ENCODE assay signal across 15 mouse cellular contexts in genomic region chr9:116923151-116923550, GRCm38 (mm10).
DNase-seq lines count a peak whose midpoint lies in the region; ATAC-seq and TF ChIP-seq lines count a peak whose summit lies in the region.
"Had no signal": no experiment of that assay in that cellular context is flagged by ENCODE, and none has a peak within 500 bp of the region (broad histone marks: within the 10 kb centered on the region; RNA-seq: fewer than 3 reads in every experiment).

No protein-coding gene starts in this region.

- no peaks in the 10 kb centered on the region for H3K36me3 ChIP-seq in kidney, adult 2 months (ENCODE audit: control insufficient read depth, insufficient read depth, low read length)
- peaks cover 6% of the 10 kb centered on the region; the same call in 1 of the 2 replicates for H3K36me3 ChIP-seq in kidney, embryonic 15.5 days
- H3K36me3 ChIP-seq in embryonic facial prominence, embryonic 15.5 days: no peaks in the 10 kb centered on the region
- peaks cover 5% of the 10 kb centered on the region; the same call in 1 of the 2 replicates for H3K36me3 ChIP-seq in limb, embryonic 13.5 days

- no peak overlapping the region for H3K4me3 ChIP-seq in kidney, adult 2 months (ENCODE audit: insufficient read depth, low read depth, low read length)
- H3K4me3 ChIP-seq in kidney, embryonic 15.5 days (replicated peaks): no peak overlapping the region
- H3K4me3 ChIP-seq in embryonic facial prominence, embryonic 15.5 days (replicated peaks): no peak overlapping the region
- no peak overlapping the region for H3K4me3 ChIP-seq in limb, embryonic 13.5 days

- ATAC-seq in kidney, embryonic 15.5 days (replicated peaks; ENCODE audit: low FRiP score): no peak
- ATAC-seq in embryonic facial prominence, embryonic 15.5 days (ENCODE audit: insufficient number of reproducible peaks, low FRiP score, low TSS enrichment, low read depth): no peak
- ATAC-seq in limb, embryonic 13.5 days (ENCODE audit: low FRiP score, low read depth): no peak
- ATAC-seq: midbrain, embryonic 16.5 days had no signal

- no peak overlapping the region for H3K4me2 ChIP-seq in kidney, embryonic 15.5 days
- H3K4me2 ChIP-seq in embryonic facial prominence, embryonic 15.5 days (replicated peaks): no peak overlapping the region; the same call in 1 of the 2 replicates
- peak overlapping the region; percentile 27; the same call in 1 of the 2 replicates for H3K4me2 ChIP-seq in limb, embryonic 13.5 days (replicated peaks)
- H3K4me2 ChIP-seq: heart, embryonic 11.5 days had no signal

- WGBS in kidney, adult 2 months: 68% methylated on average over 8 of the region's 8 CpGs
- WGBS in kidney, embryonic 15.5 days: 72% methylated on average over 8 of the region's 8 CpGs
- 48% methylated on average over 8 of the region's 8 CpGs for WGBS in embryonic facial prominence, embryonic 15.5 days
- 26% methylated on average over 8 of the region's 8 CpGs for WGBS in limb, embryonic 13.5 days

- no peak overlapping the region for H3K9ac ChIP-seq in kidney, embryonic 15.5 days
- H3K9ac ChIP-seq in embryonic facial prominence, embryonic 15.5 days: no peak overlapping the region
- H3K9ac ChIP-seq in limb, embryonic 13.5 days: no peak overlapping the region; the same call in 1 of the 2 replicates

- H3K9me3 ChIP-seq in kidney, embryonic 15.5 days (replicated peaks): no peaks in the 10 kb centered on the region
- no peaks in the 10 kb centered on the region for H3K9me3 ChIP-seq in embryonic facial prominence, embryonic 15.5 days (replicated peaks)
- no peaks in the 10 kb centered on the region for H3K9me3 ChIP-seq in limb, embryonic 13.5 days

- no peaks in the 10 kb centered on the region for H3K27me3 ChIP-seq in kidney, adult 2 months (replicated peaks; ENCODE audit: control insufficient read depth, insufficient read depth, low read length)
- H3K27me3 ChIP-seq in kidney, embryonic 15.5 days: no peaks in the 10 kb centered on the region
- no peaks in the 10 kb centered on the region for H3K27me3 ChIP-seq in embryonic facial prominence, embryonic 15.5 days
- no peaks in the 10 kb centered on the region for H3K27me3 ChIP-seq in limb, embryonic 13.5 days

- no peak for TF ChIP-seq POLR2A in kidney, adult 2 months (IDR thresholded peaks at IDR 0.05; ENCODE audit: low read depth, low read length)

- no peaks in the 10 kb centered on the region for H3K4me1 ChIP-seq in kidney, adult 2 months (ENCODE audit: control insufficient read depth, insufficient read depth, low read length)
- H3K4me1 ChIP-seq in kidney, embryonic 15.5 days: peaks cover 6% of the 10 kb centered on the region; the same call in 1 of the 2 replicates
- H3K4me1 ChIP-seq in embryonic facial prominence, embryonic 15.5 days: peaks cover 34% of the 10 kb centered on the region
- H3K4me1 ChIP-seq in limb, embryonic 13.5 days: peaks cover 39% of the 10 kb centered on the region

- TF ChIP-seq CTCF in kidney, adult 2 months (conservative IDR thresholded peaks at IDR 0.05; ENCODE audit: insufficient read depth, insufficient read length, low read depth, low read length): no peak

- no peak overlapping the region for H3K27ac ChIP-seq in kidney, adult 2 months (ENCODE audit: insufficient read depth, low read depth, low read length)
- no peak overlapping the region for H3K27ac ChIP-seq in kidney, embryonic 15.5 days
- H3K27ac ChIP-seq in embryonic facial prominence, embryonic 15.5 days (replicated peaks): 0 out of 2 replicates have a peak overlapping the region, but pooled peaks have one; percentile 13
- H3K27ac ChIP-seq in limb, embryonic 13.5 days: 0 out of 2 replicates have a peak overlapping the region, but pooled peaks have one; percentile 10

- peak; percentile 16 for DNase-seq in kidney, adult 2 months
- DNase-seq in gastrocnemius, postnatal 10 days: peak; percentile 48
- no peak for DNase-seq in yolk sac, embryonic 10.5 days (ENCODE audit: low spot score)
- no peak for DNase-seq in urinary bladder, postnatal 10 days (ENCODE audit: low spot score)
- DNase-seq: kidney, adult 8-10 months; kidney, postnatal 25 days; liver; lung, postnatal 36 days; right cerebral cortex, postnatal 25 days; thymus, postnatal 14 days had no signal

Comparison
In these comparisons a context has a peak if more than half of its experiments do, and no peak if none do; other contexts are left out.
1. DNase-seq: peak in kidney, adult 2 months (single experiment) and gastrocnemius, postnatal 10 days (single experiment); none in yolk sac, embryonic 10.5 days (single experiment) and urinary bladder, postnatal 10 days (single experiment).
2. H3K27ac ChIP-seq: peak in embryonic facial prominence, embryonic 15.5 days (single experiment) and limb, embryonic 13.5 days (single experiment); none in kidney, adult 2 months (single experiment) and kidney, embryonic 15.5 days (single experiment).